8 mouse cellular contexts compared by ENCODE assay signal in the genomic region with DNA sequence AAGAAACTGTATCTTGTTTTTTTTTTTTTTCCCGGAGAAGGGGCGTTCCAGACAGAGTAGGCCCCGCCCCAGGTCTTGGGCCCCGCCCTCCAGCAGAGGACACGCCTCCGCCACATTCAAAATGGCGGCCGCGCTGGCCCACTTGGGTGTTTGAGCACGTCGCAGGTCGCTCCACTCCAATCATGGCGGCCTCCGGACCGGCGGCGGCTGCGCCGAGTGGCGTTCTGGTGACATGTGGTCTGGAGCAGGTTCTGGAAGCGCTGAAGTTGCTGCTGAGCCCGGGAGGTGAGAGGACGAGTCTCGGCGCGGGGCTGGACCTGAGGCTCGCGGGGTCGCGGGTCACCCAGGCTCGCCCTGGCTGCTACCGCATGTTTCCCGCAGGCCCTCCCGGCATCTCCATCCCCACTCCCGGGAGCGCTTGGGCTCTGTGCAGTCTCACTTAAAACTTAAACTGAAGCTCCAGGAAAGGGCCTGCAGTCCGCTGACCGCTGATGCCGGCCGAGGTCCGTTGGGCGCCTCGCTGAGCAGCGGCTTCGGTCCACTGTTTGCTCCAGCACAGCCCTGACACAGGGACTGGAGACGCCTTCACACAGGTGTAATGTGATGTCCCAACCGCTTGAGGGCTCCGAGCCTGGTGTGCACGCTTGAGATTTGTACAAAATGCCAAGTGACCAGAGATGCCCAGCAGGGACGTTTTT. TPM values are rescaled to one million over a fixed set of nuclear protein-coding genes. Genes with fewer than 3 reads are reported as not detected.
DNase-seq lines count a peak whose midpoint lies in the region; ATAC-seq and TF ChIP-seq lines count a peak whose summit lies in the region.

A gene (plus strand): TSS at position 98 of the 698 bp plus-strand sequence.

- intact Hi-C loops in gastrocnemius, adult 2 months (cut with DNase I) = no loop called here

- no peaks in the 10 kb centered on the region for H3K36me3 ChIP-seq in hindbrain, postnatal 0 days (ENCODE audit: insufficient read depth, low read length)
- H3K36me3 ChIP-seq in megakaryocyte, embryonic 14.5 days (replicated peaks; ENCODE audit: low read length) = no peaks in the 10 kb centered on the region

- H3K9ac ChIP-seq in hindbrain, postnatal 0 days (replicated peaks; ENCODE audit: low read length) = peak within 1 kb of the TSS; percentile 69

- ATAC-seq in hindbrain, postnatal 0 days = peak; percentile 98

- under 1% methylated on average over 50 of the region's 50 CpGs for WGBS in hindbrain, postnatal 0 days

- peak; percentile 72 for DNase-seq in WW6 (ENCODE audit: low read depth, low spot score)
- peak; percentile 80 to 93 for DNase-seq in cerebellum, postnatal 4 days (ENCODE audit: low spot score in 2 of 2)
- DNase-seq in gastrocnemius, adult 2 months = peak; percentile 94
- DNase-seq in hindbrain, postnatal 0 days (ENCODE audit: low spot score) = peak; percentile 95
- DNase-seq in left cerebral cortex, adult 8-10 months (ENCODE audit: low spot score in 2 of 2) = peak; percentile 84 to 86
- DNase-seq in right cerebral cortex, postnatal 10 days (ENCODE audit: low spot score in 2 of 2) = peak; percentile 95 to 96
- DNase-seq in urinary bladder, postnatal 25 days (ENCODE audit: low spot score) = peak; percentile 90

- no peaks in the 10 kb centered on the region for H3K27me3 ChIP-seq in hindbrain, postnatal 0 days (ENCODE audit: insufficient read depth, low read length)
- peaks cover under 1% of the 10 kb centered on the region for H3K27me3 ChIP-seq in megakaryocyte, embryonic 14.5 days (replicated peaks)

- no peaks in the 10 kb centered on the region for H3K4me1 ChIP-seq in hindbrain, postnatal 0 days (ENCODE audit: insufficient read depth, low read length)
- peaks cover 9% of the 10 kb centered on the region for H3K4me1 ChIP-seq in megakaryocyte, embryonic 14.5 days

- peak within 1 kb of the TSS; percentile 79 for H3K4me3 ChIP-seq in gastrocnemius, adult 2 months
- peak within 1 kb of the TSS; percentile 56 for H3K4me3 ChIP-seq in hindbrain, postnatal 0 days (ENCODE audit: low read length)
- peak within 1 kb of the TSS; percentile 97 for H3K4me3 ChIP-seq in megakaryocyte, embryonic 14.5 days (replicated peaks)

- H3K4me2 ChIP-seq in hindbrain, postnatal 0 days (ENCODE audit: low read depth, low read length) = peak within 1 kb of the TSS; percentile 67

- TF ChIP-seq CTCF in gastrocnemius, adult 2 months (IDR thresholded peaks at IDR 0.05) = peak; percentile 75
- TF ChIP-seq CTCF in hindbrain, postnatal 0 days (IDR thresholded peaks at IDR 0.05; ENCODE audit: low read depth) = peak; percentile 86

- no peaks in the 10 kb centered on the region for H3K9me3 ChIP-seq in hindbrain, postnatal 0 days (ENCODE audit: low read length)
- H3K9me3 ChIP-seq in megakaryocyte, embryonic 14.5 days = no peaks in the 10 kb centered on the region

- H3K27ac ChIP-seq in gastrocnemius, adult 2 months = peak within 1 kb of the TSS; percentile 93
- peak within 1 kb of the TSS; percentile 91 for H3K27ac ChIP-seq in hindbrain, postnatal 0 days

RNA-seq across cellular contexts. Expression of the gene that starts here (rescaled TPM):
- 10 to 100 TPM; 12.2 to 12.7 TPM for total RNA-seq in gastrocnemius, adult 2 months (2021)
- total RNA-seq in hindbrain, postnatal 0 days (2014; rRNA removed) = 6.6 and 7.1 TPM in 2 replicates
- polyA plus RNA-seq in hindbrain, postnatal 0 days (2015; fragmentation: Nextera tagmentation; extraction: Ambion mirVana) = 4.0 and 4.6 TPM in 2 replicates
- 1 to 10 TPM; 6.3 to 7.3 (median 7.0) TPM for total RNA-seq in left cerebral cortex, adult 8-10 months (2022)
- polyA plus RNA-seq in megakaryocyte, embryonic 14.5 days (2012; ENCODE audit: insufficient read depth, low replicate concordance) = 0.22 TPM in 1 of 2 replicates, not detected in the other

Comparison
In these comparisons a context has a peak if more than half of its experiments do, and no peak if none do; other contexts are left out.
1. Peak in every context shown above with its lines: DNase-seq, ATAC-seq, H3K4me3 ChIP-seq and H3K27ac ChIP-seq.